Mouse (Mus musculus) bone marrow, adult 2 months (tissue): ENCODE data around the gene Col13a1.

Source experiments
- CTCF ChIP-seq: fragments of 200-500 bp; IDR thresholded peaks from 2 replicates; pipeline ENCODE4 v1.5.1; 2011; ENCODE audit warnings: low read length, control low read depth; ENCODE audit not compliant: control insufficient read depth, insufficient read depth
- POLR2A ChIP-seq: fragments of 200-500 bp; IDR thresholded peaks from 2 replicates; pipeline ENCODE4 v1.6.1; 2011; ENCODE audit warnings: low read depth, mild to moderate bottlenecking, control low read depth, low read length, borderline replicate concordance; ENCODE audit not compliant: control insufficient read depth

DNA sequence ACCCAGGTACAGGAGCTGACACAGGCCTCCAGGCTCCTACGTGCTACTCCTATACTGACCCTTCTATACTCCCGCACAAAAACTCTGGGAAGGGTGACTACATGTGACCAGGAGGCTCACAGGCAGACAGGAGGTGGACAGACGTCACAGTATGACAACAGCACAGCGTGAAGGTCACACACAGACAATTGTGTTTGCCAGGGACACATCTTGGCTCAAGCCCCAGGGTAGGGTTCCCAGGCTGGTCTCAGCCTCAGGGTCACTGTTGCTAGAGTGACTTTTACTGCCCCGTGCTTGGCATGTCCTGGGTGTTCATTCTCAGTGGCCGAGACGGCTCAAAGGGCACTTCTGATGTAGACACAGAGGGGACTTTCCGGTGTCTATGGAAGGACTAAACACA, 126.1 kb downstream of the Col13a1 start:
- TF ChIP-seq CTCF (no peak), POLR2A (no peak)
